Mouse (Mus musculus) stomach, embryonic 15.5 days (tissue): ENCODE results near the gene Alg12. TPM values are rescaled to one million over a fixed set of nuclear protein-coding genes. Genes with fewer than 3 reads are reported as not detected.

Experiments
- polyA plus RNA-seq: library from polyadenylated mRNA; unstranded; fragments of >200 nt; fragmentation: Nextera tagmentation; extraction: Ambion mirVana; gene quantifications from 2 replicates; pipeline ENCODE4 v1.2.1, GENCODE M21; 2015

Alg12 gene
- polyA plus RNA-seq, 1 experiment from 2014 or later, result 11.6 TPM

Other genes with a start within 250 kb of the Alg12 start
- not detected in 2 replicates for gene Zdhhc25, start 219.0 kb downstream of the Alg12 start, polyA plus RNA-seq
- 17.8 and 19.9 TPM in 2 replicates for gene Brd1, start 85.1 kb downstream of the Alg12 start, polyA plus RNA-seq
- 13.6 and 14.8 TPM in 2 replicates for gene Zbed4, start 67.7 kb downstream of the Alg12 start, polyA plus RNA-seq
- 124 and 125 TPM in 2 replicates for gene Creld2, start 328 bp upstream of the Alg12 start, polyA plus RNA-seq
- 68.7 and 74.8 TPM in 2 replicates for gene Pim3, start 42.9 kb upstream of the Alg12 start, polyA plus RNA-seq
- not detected in 2 replicates for gene Ttll8, start 135.1 kb upstream of the Alg12 start, polyA plus RNA-seq
- 0.09 TPM in 1 of 2 replicates, not detected in the other for gene Mlc1, start 159.7 kb upstream of the Alg12 start, polyA plus RNA-seq
- gene Mov10l1, start 163.6 kb upstream of the Alg12 start, polyA plus RNA-seq, result 0.08 TPM in 1 of 2 replicates, not detected in the other
- gene Panx2, start 240.4 kb upstream of the Alg12 start, polyA plus RNA-seq, result 0.55 and 0.64 TPM in 2 replicates